Mouse (Mus musculus) midbrain, postnatal 0 days (tissue): Measurements from ENCODE around the gene Zfp688. TPM values are rescaled to one million over a fixed set of nuclear protein-coding genes. Genes with fewer than 3 reads are reported as not detected.

Experiments used
- ATAC-seq: fragments of 200-750 bp; cut with Nextera tagmentation; 2 replicates; pipeline ENCODE4 v1.8.0; 2017; ENCODE audit warnings: moderate number of reproducible peaks, mild to moderate bottlenecking, moderate TSS enrichment, moderate library complexity; ENCODE audit not compliant: low FRiP score
- DNase-seq: peaks from one replicate; pipeline ENCODE4 v3.0.0-alpha.2; 2015; ENCODE audit warnings: low spot score
- H3K27ac ChIP-seq: fragments of 300-500 bp; sonication (generic); 2 replicates; pipeline ENCODE4 v1.5.1; 2014; ENCODE audit warnings: low read depth, mild to moderate bottlenecking, low read length, mixed read lengths
- H3K27me3 ChIP-seq: fragments of 300-500 bp; sonication (generic); 2 replicates; pipeline ENCODE4 v1.6.1; 2014; ENCODE audit warnings: low read length, control low read depth, mixed read lengths; ENCODE audit not compliant: insufficient read depth
- H3K36me3 ChIP-seq: fragments of 300-500 bp; sonication (generic); 2 replicates; pipeline ENCODE4 v1.6.1; 2014; ENCODE audit warnings: low read length, control low read depth, mixed read lengths; ENCODE audit not compliant: insufficient read depth
- H3K4me1 ChIP-seq: fragments of 300-500 bp; sonication (generic); 2 replicates; pipeline ENCODE4 v1.6.1; 2014; ENCODE audit warnings: mild to moderate bottlenecking, control low read depth, antibody characterized with exemption, low read length, mixed read lengths; ENCODE audit not compliant: insufficient read depth
- H3K4me2 ChIP-seq: fragments of 300-500 bp; sonication (generic); 2 replicates; pipeline ENCODE4 v1.6.1; 2014; ENCODE audit warnings: low read depth, mild to moderate bottlenecking, low read length, mixed read lengths; ENCODE audit not compliant: poor library complexity, severe bottlenecking
- H3K4me3 ChIP-seq: fragments of 300-500 bp; sonication (generic); 2 replicates; pipeline ENCODE4 v1.5.1; 2014; ENCODE audit warnings: low read depth, mild to moderate bottlenecking, low read length, moderate library complexity
- H3K9ac ChIP-seq: fragments of 300-500 bp; sonication (generic); replicated peaks from 2 replicates; pipeline ENCODE4 v1.6.1; 2014; ENCODE audit warnings: mild to moderate bottlenecking, low read length, moderate library complexity, mixed read lengths; ENCODE audit not compliant: poor library complexity, severe bottlenecking
- H3K9me3 ChIP-seq: fragments of 300-500 bp; sonication (generic); 2 replicates; pipeline ENCODE4 v1.6.1; 2016; ENCODE audit warnings: low read length, control low read depth
- CTCF ChIP-seq: IDR thresholded peaks from 2 replicates; pipeline ENCODE4 v1.5.1; 2016; ENCODE audit warnings: antibody characterized with exemption, mild to moderate bottlenecking
- WGBS: fragments of 180-500 bp; shearing (Covaris S2); extraction: QIAGEN DNeasy Blood & Tissue Kit; methylation state at CpG from one replicate; pipeline ENCODE4 v1.1.7; 2014; 5-methylcytosine and 5-hydroxymethylcytosine counted together
- polyA plus RNA-seq: library from polyadenylated mRNA; unstranded; fragments of >200 nt; fragmentation: Nextera tagmentation; extraction: Ambion mirVana; gene quantifications from 2 replicates; pipeline ENCODE4 v1.2.1, GENCODE M21; 2015
- total RNA-seq: library from RNA; depleted of rRNA; stranded (reverse); fragments of >200 nt; gene quantifications from 2 replicates; pipeline ENCODE4 v1.2.3, GENCODE M21; 2014

Gene Zfp688
- total and polyA plus RNA-seq, 2 experiments from 2014 or later = 33.1 to 34.3 TPM

DNA sequence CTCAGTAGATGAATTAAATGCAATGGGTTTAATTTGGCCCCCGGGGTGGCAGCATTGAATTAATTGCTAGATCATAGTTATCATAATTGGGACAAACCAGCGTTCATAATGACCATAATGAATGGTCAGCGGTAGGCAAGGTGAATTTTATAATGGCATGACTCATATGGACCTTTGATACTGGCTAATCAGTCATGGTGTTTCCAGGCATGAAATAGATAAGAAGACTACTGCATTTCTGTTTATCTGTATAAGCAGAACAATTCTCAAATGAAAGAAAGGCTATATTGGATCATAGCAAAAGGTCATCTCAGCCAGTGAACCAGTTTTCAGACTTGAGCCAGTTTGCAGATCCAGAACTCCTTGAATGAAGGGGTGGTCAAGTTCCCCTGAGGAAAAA, 21.5 kb downstream of the Zfp688 start:
- no peak overlapping the region for H3K9ac ChIP-seq
- no peak overlapping the region for H3K4me2 ChIP-seq
- WGBS = 64% methylated on average over 3 of the region's 3 CpGs
- H3K4me1 ChIP-seq = no peaks in the 10 kb centered on the region
- H3K9me3 ChIP-seq = no peaks in the 10 kb centered on the region
- peaks cover 4% of the 10 kb centered on the region; the same call in 1 of the 2 replicates for H3K27me3 ChIP-seq
- H3K36me3 ChIP-seq = no peaks in the 10 kb centered on the region
- TF ChIP-seq CTCF = no peak
- DNase-seq (no peak), ATAC-seq (no peak)
- no peak overlapping the region for H3K4me3 ChIP-seq
- no peak overlapping the region for H3K27ac ChIP-seq

GRCm38 (mm10) chr7:127393944-127394333, 27.9 kb downstream of the Zfp688 start:
- H3K9ac ChIP-seq = peak overlapping the region; percentile 89
- H3K27me3 ChIP-seq = peaks cover 4% of the 10 kb centered on the region; the same call in 1 of the 2 replicates
- no peak for TF ChIP-seq CTCF
- H3K4me3 ChIP-seq = peak overlapping the region; percentile 58
- DNase-seq (no peak), ATAC-seq (peak; percentile 1; the same call in 1 of the 2 replicates)
- peak overlapping the region; percentile 85 for H3K27ac ChIP-seq
- H3K36me3 ChIP-seq = no peaks in the 10 kb centered on the region; the same call in 1 of the 2 replicates
- 18% methylated on average over 7 of the region's 7 CpGs for WGBS
- peak overlapping the region; percentile 64 for H3K4me2 ChIP-seq
- H3K4me1 ChIP-seq = peaks cover 6% of the 10 kb centered on the region; the same call in 1 of the 2 replicates
- no peaks in the 10 kb centered on the region for H3K9me3 ChIP-seq

- Histone ChIP-seq H3K4me1 (peaks cover 6% of the 10 kb centered on the region; the same call in 1 of the 2 replicates), H3K4me3 (peak within 1 kb of the TSS; percentile 58), H3K4me2 (peak within 1 kb of the TSS; percentile 64), H3K9me3 (no peaks in the 10 kb centered on the region), H3K27me3 (peaks cover 4% of the 10 kb centered on the region; the same call in 1 of the 2 replicates), H3K36me3 (no peaks in the 10 kb centered on the region; the same call in 1 of the 2 replicates), H3K9ac (peak within 1 kb of the TSS; percentile 89), H3K27ac (peak within 1 kb of the TSS; percentile 85)
- peak; percentile 99 for DNase-seq
- under 1% methylated on average over 45 of the region's 45 CpGs for WGBS
- TF ChIP-seq CTCF = peak; percentile 15; the same call in 1 of the 2 replicates
- peak; percentile 94 for ATAC-seq
Measured at GRCm38 (mm10) chr7:127393157-127393943, 28.5 kb downstream of the Zfp688 start, which contains the start of gene E430018J23Rik. E430018J23Rik (minus strand) TSS chr7:127393629.

DNA sequence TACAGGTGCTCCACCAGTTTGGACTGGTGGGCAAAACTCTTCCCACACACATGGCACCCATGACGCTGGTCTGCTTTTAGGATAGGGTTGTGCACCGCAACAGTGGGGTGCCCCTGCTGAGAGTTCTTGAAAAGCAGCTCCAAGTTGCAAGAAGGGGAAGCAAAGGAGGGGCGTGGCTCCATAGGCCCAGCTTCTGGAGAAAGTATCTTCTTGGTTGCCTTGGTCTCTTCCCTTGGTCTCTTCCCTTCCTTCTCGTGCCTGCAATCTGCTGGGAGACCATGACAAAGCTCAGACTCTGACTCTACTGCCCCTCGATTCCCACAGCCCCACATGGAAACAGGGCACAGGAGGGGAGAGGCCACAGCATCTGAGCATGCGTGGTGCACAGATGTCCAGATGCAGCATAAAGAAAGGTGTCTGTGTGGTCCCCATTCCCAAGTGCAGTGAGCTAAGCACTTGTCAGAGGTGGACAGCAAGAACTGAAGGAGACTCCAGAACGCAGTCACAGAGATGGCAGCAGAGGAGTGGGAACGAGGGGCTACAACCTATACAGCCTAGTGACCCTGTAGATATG, 29.5 kb downstream of the Zfp688 start:
- TF ChIP-seq CTCF = no peak
- Histone ChIP-seq H3K9me3 (no peaks in the 10 kb centered on the region), H3K9ac (peak overlapping the region; percentile 89; the same call in 1 of the 2 replicates), H3K4me1 (peaks cover 6% of the 10 kb centered on the region; the same call in 1 of the 2 replicates), H3K36me3 (no peaks in the 10 kb centered on the region; the same call in 1 of the 2 replicates), H3K4me3 (peak overlapping the region; percentile 58; the same call in 1 of the 2 replicates), H3K27me3 (no peaks in the 10 kb centered on the region), H3K27ac (no peak overlapping the region), H3K4me2 (peak overlapping the region; percentile 64)
- no peak for DNase-seq
- no peak for ATAC-seq
- whole genome bisulfite sequencing = 88% methylated on average over 8 of the region's 8 CpGs

- Histone ChIP-seq H3K27me3 (no peaks in the 10 kb centered on the region), H3K27ac (no peak overlapping the region), H3K4me1 (peaks cover 6% of the 10 kb centered on the region; the same call in 1 of the 2 replicates), H3K4me3 (no peak overlapping the region), H3K9me3 (no peaks in the 10 kb centered on the region), H3K9ac (no peak overlapping the region), H3K36me3 (no peaks in the 10 kb centered on the region; the same call in 1 of the 2 replicates), H3K4me2 (no peak overlapping the region)
- no peak for ATAC-seq
- TF ChIP-seq CTCF = no peak
- DNase-seq = no peak
- 95% methylated on average over 16 of the region's 16 CpGs for WGBS
Measured at GRCm38 (mm10) chr7:127391538-127391937, 30.3 kb downstream of the Zfp688 start.
